Mouse (Mus musculus): ENCODE measurements around the gene Cfi. TPM values are rescaled to one million over a fixed set of nuclear protein-coding genes. Genes with fewer than 3 reads are reported as not detected.

Cfi gene
- polyA plus RNA-seq, 1 experiment from 2014 or later: 3.4 TPM

- no peaks in the 10 kb centered on the region for H3K9me3 ChIP-seq (ENCODE audit: control insufficient read depth, low read length)
- peaks cover 0 to 2% of the 10 kb centered on the region in 2 experiments; a peak in 1 of 4 replicates for H3K4me1 ChIP-seq (ENCODE audit: control insufficient read depth in 2 of 2, insufficient read depth in 2 of 2, low read length in 2 of 2)
- 82% methylated on average over 5 of the region's 5 CpGs for WGBS
- no peak overlapping the region for H3K4me2 ChIP-seq (ENCODE audit: low read length)
- ATAC-seq (ENCODE audit: insufficient number of reproducible peaks, insufficient read depth, low FRiP score, low read depth): no peak
- H3K36me3 ChIP-seq (ENCODE audit: control insufficient read depth, insufficient read depth, low read length): peaks cover 45% of the 10 kb centered on the region
- H3K9ac ChIP-seq (ENCODE audit: low read length): no peak overlapping the region
- H3K27me3 ChIP-seq (ENCODE audit: control insufficient read depth, insufficient read depth, low read length): no peaks in the 10 kb centered on the region
- no peak overlapping the region for H3K27ac ChIP-seq (replicated peaks in 1 of 2; ENCODE audit: control insufficient read depth in 1 of 2, insufficient read depth in 1 of 2, low read depth in 2 of 2, low read length in 2 of 2)
- H3K4me3 ChIP-seq (ENCODE audit: control insufficient read depth in 1 of 2, insufficient read depth in 1 of 2, low read depth in 1 of 2, low read length in 2 of 2): no peak overlapping the region
Observed at GRCm38 (mm10) chr3:129892003-129892402, 56.3 kb downstream of the Cfi start.

- H3K9me3 ChIP-seq (ENCODE audit: control insufficient read depth, low read length): no peaks in the 10 kb centered on the region
- H3K27ac ChIP-seq (replicated peaks in 1 of 2; ENCODE audit: control insufficient read depth in 1 of 2, insufficient read depth in 1 of 2, low read depth in 2 of 2, low read length in 2 of 2): no peak overlapping the region
- H3K27me3 ChIP-seq (ENCODE audit: control insufficient read depth, insufficient read depth, low read length): no peaks in the 10 kb centered on the region
- no peak overlapping the region for H3K9ac ChIP-seq (ENCODE audit: low read length)
- ATAC-seq (ENCODE audit: insufficient number of reproducible peaks, insufficient read depth, low FRiP score, low read depth): no peak
- 94% methylated on average over 3 of the region's 3 CpGs for WGBS
- H3K4me2 ChIP-seq (ENCODE audit: low read length): no peak overlapping the region
- H3K4me3 ChIP-seq (ENCODE audit: control insufficient read depth in 1 of 2, insufficient read depth in 1 of 2, low read depth in 1 of 2, low read length in 2 of 2): no peak overlapping the region
- H3K36me3 ChIP-seq (ENCODE audit: control insufficient read depth, insufficient read depth, low read length): peaks cover 45% of the 10 kb centered on the region
- H3K4me1 ChIP-seq (ENCODE audit: control insufficient read depth in 2 of 2, insufficient read depth in 2 of 2, low read length in 2 of 2): peaks cover 0 to 4% of the 10 kb centered on the region in 2 experiments; a peak in 1 of 4 replicates
Observed at GRCm38 (mm10) chr3:129893143-129893542, 57.5 kb downstream of the Cfi start.

- no peak overlapping the region; a peak in 1 of 4 replicates for H3K27ac ChIP-seq (replicated peaks in 1 of 2; ENCODE audit: control insufficient read depth in 1 of 2, insufficient read depth in 1 of 2, low read depth in 2 of 2, low read length in 2 of 2)
Observed at GRCm38 (mm10) chr3:129896591-129896990, 60.9 kb downstream of the Cfi start.

GRCm38 (mm10) chr3:129898886-129899285 is 63.2 kb downstream of the Cfi start:
- no peaks in the 10 kb centered on the region for H3K9me3 ChIP-seq (ENCODE audit: control insufficient read depth, low read length)
- no peak for ATAC-seq (ENCODE audit: insufficient number of reproducible peaks, insufficient read depth, low FRiP score, low read depth)
- 61% methylated on average over 4 of the region's 4 CpGs for WGBS
- no peak overlapping the region for H3K4me3 ChIP-seq (ENCODE audit: control insufficient read depth in 1 of 2, insufficient read depth in 1 of 2, low read depth in 1 of 2, low read length in 2 of 2)
- H3K9ac ChIP-seq (ENCODE audit: low read length): no peak overlapping the region
- no peak overlapping the region for H3K4me2 ChIP-seq (ENCODE audit: low read length)
- no peak overlapping the region for H3K27ac ChIP-seq (replicated peaks in 1 of 2; ENCODE audit: control insufficient read depth in 1 of 2, insufficient read depth in 1 of 2, low read depth in 2 of 2, low read length in 2 of 2)
- peaks cover 13% of the 10 kb centered on the region in 2 experiments for H3K4me1 ChIP-seq (ENCODE audit: control insufficient read depth in 2 of 2, insufficient read depth in 2 of 2, low read length in 2 of 2)
- H3K27me3 ChIP-seq (ENCODE audit: control insufficient read depth, insufficient read depth, low read length): no peaks in the 10 kb centered on the region
- H3K36me3 ChIP-seq (ENCODE audit: control insufficient read depth, insufficient read depth, low read length): 0 out of 2 replicates have a peak, but pooled peaks cover 8% of the 10 kb centered on the region

More at GRCm38 (mm10) chr3:129896591-129896990, 60.9 kb downstream of the Cfi start:
- ATAC-seq (ENCODE audit: insufficient number of reproducible peaks, insufficient read depth, low FRiP score, low read depth): no peak
- 45% methylated on average over 6 of the region's 6 CpGs for WGBS
- Histone ChIP-seq H3K36me3 (ENCODE audit: control insufficient read depth, insufficient read depth, low read length) (peaks cover 29% of the 10 kb centered on the region), H3K9me3 (ENCODE audit: control insufficient read depth, low read length) (no peaks in the 10 kb centered on the region), H3K4me3 (ENCODE audit: control insufficient read depth in 1 of 2, insufficient read depth in 1 of 2, low read depth in 1 of 2, low read length in 2 of 2) (no peak overlapping the region), H3K4me2 (ENCODE audit: low read length) (no peak overlapping the region), H3K4me1 (ENCODE audit: control insufficient read depth in 2 of 2, insufficient read depth in 2 of 2, low read length in 2 of 2) (peaks cover 3 to 4% of the 10 kb centered on the region in 2 experiments; a peak in 1 of 4 replicates), H3K27me3 (ENCODE audit: control insufficient read depth, insufficient read depth, low read length) (no peaks in the 10 kb centered on the region), H3K9ac (ENCODE audit: low read length) (no peak overlapping the region)

- under 1% methylated on average over 34 of the region's 34 CpGs for WGBS
Observed at GRCm38 (mm10) chr3:129901271-129901809, 65.7 kb downstream of the Cfi start, which contains the start of gene Casp6. Casp6 (plus strand) TSS chr3:129901425.

GRCm38 (mm10) chr3:129903369-129903768 is 67.7 kb downstream of the Cfi start:
- H3K27me3 ChIP-seq (ENCODE audit: control insufficient read depth, insufficient read depth, low read length): no peaks in the 10 kb centered on the region
- WGBS: 91% methylated on average over 3 of the region's 3 CpGs
- H3K4me3 ChIP-seq (ENCODE audit: control insufficient read depth in 1 of 2, insufficient read depth in 1 of 2, low read depth in 1 of 2, low read length in 2 of 2): no peak overlapping the region
- H3K4me1 ChIP-seq (ENCODE audit: control insufficient read depth in 2 of 2, insufficient read depth in 2 of 2, low read length in 2 of 2): peaks cover 9 to 13% of the 10 kb centered on the region in 2 experiments
- peaks cover 29% of the 10 kb centered on the region for H3K36me3 ChIP-seq (ENCODE audit: control insufficient read depth, insufficient read depth, low read length)
- no peak for ATAC-seq (ENCODE audit: insufficient number of reproducible peaks, insufficient read depth, low FRiP score, low read depth)
- no peak overlapping the region for H3K4me2 ChIP-seq (ENCODE audit: low read length)
- no peak overlapping the region for H3K9ac ChIP-seq (ENCODE audit: low read length)
- H3K27ac ChIP-seq (replicated peaks in 1 of 2; ENCODE audit: control insufficient read depth in 1 of 2, insufficient read depth in 1 of 2, low read depth in 2 of 2, low read length in 2 of 2): no peak overlapping the region
- H3K9me3 ChIP-seq (ENCODE audit: control insufficient read depth, low read length): no peaks in the 10 kb centered on the region

More at GRCm38 (mm10) chr3:129901271-129901809, 65.7 kb downstream of the Cfi start, which contains the start of gene Casp6:
- Histone ChIP-seq H3K9ac (ENCODE audit: low read length) (peak within 1 kb of the TSS; percentile 77), H3K27me3 (ENCODE audit: control insufficient read depth, insufficient read depth, low read length) (no peaks in the 10 kb centered on the region), H3K36me3 (ENCODE audit: control insufficient read depth, insufficient read depth, low read length) (peaks cover 13% of the 10 kb centered on the region), H3K4me1 (ENCODE audit: control insufficient read depth in 2 of 2, insufficient read depth in 2 of 2, low read length in 2 of 2) (peaks cover 11 to 13% of the 10 kb centered on the region in 2 experiments), H3K9me3 (ENCODE audit: control insufficient read depth, low read length) (no peaks in the 10 kb centered on the region), H3K27ac (replicated peaks in 1 of 2; ENCODE audit: control insufficient read depth in 1 of 2, insufficient read depth in 1 of 2, low read depth in 2 of 2, low read length in 2 of 2) (peak within 1 kb of the TSS; percentile 81 to 83), H3K4me2 (ENCODE audit: low read length) (peak within 1 kb of the TSS; percentile 67), H3K4me3 (ENCODE audit: control insufficient read depth in 1 of 2, insufficient read depth in 1 of 2, low read depth in 1 of 2, low read length in 2 of 2) (peak within 1 kb of the TSS; percentile 75 to 95)
- peak; percentile 86 for ATAC-seq (ENCODE audit: insufficient number of reproducible peaks, insufficient read depth, low FRiP score, low read depth)

- no peaks in the 10 kb centered on the region for H3K9me3 ChIP-seq (ENCODE audit: control insufficient read depth, low read length)
- WGBS: 91% methylated on average over 8 of the region's 8 CpGs
- H3K27ac ChIP-seq (replicated peaks in 1 of 2; ENCODE audit: control insufficient read depth in 1 of 2, insufficient read depth in 1 of 2, low read depth in 2 of 2, low read length in 2 of 2): no peak overlapping the region
- no peak overlapping the region for H3K9ac ChIP-seq (ENCODE audit: low read length)
- H3K4me3 ChIP-seq (ENCODE audit: control insufficient read depth in 1 of 2, insufficient read depth in 1 of 2, low read depth in 1 of 2, low read length in 2 of 2): no peak overlapping the region
- H3K36me3 ChIP-seq (ENCODE audit: control insufficient read depth, insufficient read depth, low read length): peaks cover 34% of the 10 kb centered on the region
- no peak for ATAC-seq (ENCODE audit: insufficient number of reproducible peaks, insufficient read depth, low FRiP score, low read depth)
- H3K4me1 ChIP-seq (ENCODE audit: control insufficient read depth in 2 of 2, insufficient read depth in 2 of 2, low read length in 2 of 2): peaks cover 9 to 13% of the 10 kb centered on the region in 2 experiments
- H3K27me3 ChIP-seq (ENCODE audit: control insufficient read depth, insufficient read depth, low read length): no peaks in the 10 kb centered on the region
- H3K4me2 ChIP-seq (ENCODE audit: low read length): no peak overlapping the region
Observed at GRCm38 (mm10) chr3:129903866-129904265, 68.2 kb downstream of the Cfi start.
